Mouse (Mus musculus): ENCODE data around the gene Mthfd2. TPM values are rescaled to one million over a fixed set of nuclear protein-coding genes. Genes with fewer than 3 reads are reported as not detected.

The Mthfd2 gene
- polyA plus RNA-seq (2017; shearing (Covaris generic)): 10 to 100 TPM; 69.7 to 82.9 TPM

DNA sequence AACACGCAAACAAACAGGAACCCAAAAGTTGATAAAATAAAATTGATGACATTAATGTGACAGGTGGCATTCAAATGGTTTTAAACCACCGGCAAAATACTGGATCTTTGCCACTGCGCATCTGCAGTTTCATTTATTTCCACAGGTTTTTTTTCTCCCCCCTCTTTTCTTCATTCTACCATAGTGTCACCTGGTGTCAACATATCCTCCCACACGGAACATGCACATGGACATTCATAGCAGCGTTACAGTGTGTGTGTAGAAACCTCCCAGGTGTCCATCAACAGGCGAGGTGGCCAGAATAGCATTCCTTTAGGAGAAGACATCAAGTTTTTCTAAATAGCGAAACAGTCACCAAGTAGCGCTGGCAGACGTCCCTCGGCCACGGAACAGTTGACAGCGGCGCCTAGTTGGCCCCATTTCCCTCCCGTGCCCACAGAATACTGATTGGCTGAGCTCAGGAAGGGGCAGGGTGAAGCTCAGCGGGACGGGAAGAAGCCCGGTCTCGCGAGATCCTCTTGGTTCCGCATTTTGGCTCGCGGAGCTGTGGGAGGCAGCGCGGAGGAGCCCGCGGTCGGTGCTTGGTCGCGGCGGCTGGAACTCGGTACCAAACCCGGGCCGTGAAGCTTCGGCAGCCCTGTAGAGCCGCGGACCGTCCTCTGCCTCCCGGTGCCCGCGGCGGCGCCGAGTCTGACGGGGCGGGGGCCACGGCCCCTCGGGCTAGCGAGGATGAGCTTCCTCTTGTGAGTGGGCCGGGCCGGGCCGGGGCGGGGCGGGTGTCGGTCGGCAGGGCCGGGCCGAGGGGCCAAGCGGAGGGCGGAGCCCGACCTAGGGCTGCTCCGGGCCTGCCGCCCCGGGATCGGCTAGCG, at the start of gene Mthfd2, which contains the start of gene Mob1a:
Gene Mthfd2 (minus strand): TSS at position 384 of the 869 bp plus-strand sequence.
Gene Mob1a (plus strand): TSS at position 492 of the 869 bp plus-strand sequence.

DNA sequence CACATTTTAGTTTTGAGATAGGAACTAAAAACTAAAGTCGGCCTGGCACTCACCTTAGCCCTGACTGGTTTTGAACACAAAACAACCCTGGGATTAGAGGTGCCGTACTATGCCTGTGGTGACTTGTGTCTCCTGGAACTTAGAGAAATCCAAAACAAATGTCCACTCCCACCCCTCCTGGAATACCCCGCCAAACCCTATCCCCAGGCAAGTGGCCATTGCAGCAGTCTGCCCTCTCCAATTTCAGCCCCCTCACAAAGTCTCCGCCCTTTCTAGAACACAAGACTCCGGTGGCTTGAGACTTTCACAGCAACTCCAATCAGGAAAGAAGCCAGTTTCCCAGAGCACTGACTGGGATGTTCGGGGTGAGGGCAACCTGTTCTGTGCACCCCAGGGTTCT, 23.2 kb upstream of the Mthfd2 start, which contains the start of gene Bola3:
Gene Bola3 (plus strand): TSS at position 275 of the 400 bp plus-strand sequence.

Other genes starting within 250 kb of the Mthfd2 start
- 10 to 100 TPM; 43.3 to 49.9 TPM for gene Pcgf1, start 248.0 kb downstream of the Mthfd2 start, polyA plus RNA-seq (2017; shearing (Covaris generic))
- under 1 TPM in 1 of 2 experiments, not detected in 1; 0.71 TPM for gene Lbx2, start 239.5 kb downstream of the Mthfd2 start, polyA plus RNA-seq (2017; shearing (Covaris generic))
- gene Ccdc142, start 224.3 kb downstream of the Mthfd2 start, polyA plus RNA-seq (2017; shearing (Covaris generic)): 10 to 100 TPM in 1 of 2 experiments, 1 to 10 TPM in 1; 6.6 to 25.0 TPM
- 10 to 100 TPM; 12.7 to 25.2 TPM for gene Gm42688, start 224.3 kb downstream of the Mthfd2 start, polyA plus RNA-seq (2017; shearing (Covaris generic))
- 10 to 100 TPM; 52.5 to 67.4 TPM for gene Mrpl53, start 216.9 kb downstream of the Mthfd2 start, polyA plus RNA-seq (2017; shearing (Covaris generic))
- gene Mogs, start 210.4 kb downstream of the Mthfd2 start, polyA plus RNA-seq (2017; shearing (Covaris generic)): 100 to 1,000 TPM; 137 to 144 TPM
- 10 to 100 TPM; 70.7 to 97.0 TPM for gene Wbp1, start 204.3 kb downstream of the Mthfd2 start, polyA plus RNA-seq (2017; shearing (Covaris generic))
- gene Ino80b, start 200.5 kb downstream of the Mthfd2 start, polyA plus RNA-seq (2017; shearing (Covaris generic)): 10 to 100 TPM; 44.9 to 52.2 TPM
- gene Rtkn, start 190.4 kb downstream of the Mthfd2 start, polyA plus RNA-seq (2017; shearing (Covaris generic)): 1 to 10 TPM in 1 of 2 experiments, under 1 TPM in 1; 0.61 to 1.1 TPM
- under 1 TPM in 1 of 2 experiments, not detected in 1; 0.35 TPM for gene Wdr54, start 169.5 kb downstream of the Mthfd2 start, polyA plus RNA-seq (2017; shearing (Covaris generic))
- gene 1700003E16Rik, start 169.5 kb downstream of the Mthfd2 start, polyA plus RNA-seq (2017; shearing (Covaris generic)): not detected
- 100 to 1,000 TPM in 1 of 2 experiments, 10 to 100 TPM in 1; 65.2 to 105 TPM for gene Dctn1, start 160.0 kb downstream of the Mthfd2 start, polyA plus RNA-seq (2017; shearing (Covaris generic))
- gene Slc4a5, start 106.1 kb downstream of the Mthfd2 start, polyA plus RNA-seq (2017; shearing (Covaris generic)): under 1 TPM; 0.48 to 0.61 TPM
- 100 to 1,000 TPM; 157 to 178 TPM for gene Mob1a, start 108 bp upstream of the Mthfd2 start, polyA plus RNA-seq (2017; shearing (Covaris generic))
- gene Bola3, start 23.2 kb upstream of the Mthfd2 start, polyA plus RNA-seq (2017; shearing (Covaris generic)): 10 to 100 TPM; 82.3 to 99.4 TPM
- 10 to 100 TPM; 43.5 to 43.7 TPM for gene Tet3, start 133.2 kb upstream of the Mthfd2 start, polyA plus RNA-seq (2017; shearing (Covaris generic))
- 100 to 1,000 TPM; 123 to 137 TPM for gene Dguok, start 181.1 kb upstream of the Mthfd2 start, polyA plus RNA-seq (2017; shearing (Covaris generic))
- 10 to 100 TPM in 1 of 2 experiments, 1 to 10 TPM in 1; 3.6 to 26.5 TPM for gene Actg2, start 210.4 kb upstream of the Mthfd2 start, polyA plus RNA-seq (2017; shearing (Covaris generic))
- gene Stambp, start 246.8 kb upstream of the Mthfd2 start, polyA plus RNA-seq (2017; shearing (Covaris generic)): 10 to 100 TPM; 39.4 to 41.3 TPM

Data from inflammation-experienced regulatory T-cells (primary cell).